Mouse (Mus musculus) ES-E14 (cell line): Measurements from ENCODE around the gene Hook2. TPM values are rescaled to one million over a fixed set of nuclear protein-coding genes. Genes with fewer than 3 reads are reported as not detected.

Source experiments
- DNase-seq: peaks from one replicate; pipeline ENCODE4 v3.0.0-alpha.2; 2013; ENCODE audit warnings: low read depth, low spot score
- H3K27ac ChIP-seq: 2 replicates; pipeline ENCODE4 v1.5.1; 2012; ENCODE audit warnings: low read depth, mild to moderate bottlenecking, low read length, moderate library complexity, mixed read lengths; ENCODE audit not compliant: poor library complexity, insufficient read depth, severe bottlenecking
- H3K36me3 ChIP-seq: 2 replicates; pipeline ENCODE4 v1.6.1; 2012; ENCODE audit warnings: mild to moderate bottlenecking, low read length, moderate library complexity, mixed read lengths; ENCODE audit not compliant: control insufficient read depth, poor library complexity, insufficient read depth, severe bottlenecking
- H3K4me1 ChIP-seq, 2 experiments: fragments of 150-350 bp in 1 of 2; sonication (generic) in 1 of 2; 2 replicates each; pipeline ENCODE4 v1.6.1; 2012; ENCODE audit warnings: low read length in 2 of 2, mild to moderate bottlenecking in 1 of 2, mixed read lengths in 1 of 2; ENCODE audit not compliant: control insufficient read depth in 2 of 2, insufficient read depth in 2 of 2, poor library complexity in 1 of 2
- H3K4me3 ChIP-seq, 2 experiments: fragments of 150-350 bp in 1 of 2; sonication (generic) in 1 of 2; 2 replicates each; pipeline ENCODE4 v1.5.1; 2012; ENCODE audit warnings: low read length in 2 of 2, low read depth in 1 of 2, mild to moderate bottlenecking in 1 of 2, mixed read lengths in 1 of 2; ENCODE audit not compliant: insufficient read depth in 1 of 2, poor library complexity in 1 of 2, severe bottlenecking in 1 of 2
- H3K9ac ChIP-seq: 2 replicates; pipeline ENCODE4 v1.6.1; 2012; ENCODE audit warnings: low read depth, mild to moderate bottlenecking, low read length, mixed read lengths; ENCODE audit not compliant: poor library complexity, insufficient read depth, severe bottlenecking
- H3K9me3 ChIP-seq: fragments of 150-350 bp; sonication (generic); 2 replicates; pipeline ENCODE4 v1.6.1; 2012; ENCODE audit warnings: low read depth, mild to moderate bottlenecking, low read length; ENCODE audit not compliant: control insufficient read depth, insufficient read depth
- CHD2 ChIP-seq: IDR thresholded peaks from 2 replicates; pipeline ENCODE4 v1.6.1; 2014; ENCODE audit warnings: mild to moderate bottlenecking, low read depth, low read length, inconsistent platforms
- HCFC1 ChIP-seq: IDR thresholded peaks from 2 replicates; pipeline ENCODE4 v1.6.1; 2012; ENCODE audit warnings: low read length, inconsistent platforms, borderline replicate concordance; ENCODE audit not compliant: insufficient read depth
- MAFK ChIP-seq: IDR thresholded peaks from 2 replicates; pipeline ENCODE4 v1.6.1; 2014; ENCODE audit warnings: mild to moderate bottlenecking, low read depth, low read length, inconsistent platforms; ENCODE audit not compliant: insufficient read depth
- ZC3H11A ChIP-seq: IDR thresholded peaks from 2 replicates; pipeline ENCODE4 v1.6.1; 2012; ENCODE audit warnings: low read depth, mild to moderate bottlenecking, inconsistent platforms, low read length, borderline replicate concordance
- ZNF384 ChIP-seq: IDR thresholded peaks from 2 replicates; pipeline ENCODE4 v1.6.1; 2012; ENCODE audit warnings: low read depth, low read length, inconsistent platforms
- in situ Hi-C, 2 experiments: fragments of 600-800 bp; cut with MboI; formaldehyde crosslinking; loops; one replicate each; pipeline ENCODE4 v1.15.1; 2025; ENCODE audit warnings: low sequenced_read_pairs in 2 of 2, inconsistent platforms in 1 of 2; ENCODE audit not compliant: unreplicated experiment in 2 of 2
- total RNA-seq: library from RNA; depleted of rRNA; stranded (reverse); fragments of 300-350 nt; gene quantifications from 2 replicates; pipeline ENCODE4 v1.2.3, GENCODE M21; 2012

Hook2 gene
- total RNA-seq, 1 experiment: 28.6 TPM

DNA sequence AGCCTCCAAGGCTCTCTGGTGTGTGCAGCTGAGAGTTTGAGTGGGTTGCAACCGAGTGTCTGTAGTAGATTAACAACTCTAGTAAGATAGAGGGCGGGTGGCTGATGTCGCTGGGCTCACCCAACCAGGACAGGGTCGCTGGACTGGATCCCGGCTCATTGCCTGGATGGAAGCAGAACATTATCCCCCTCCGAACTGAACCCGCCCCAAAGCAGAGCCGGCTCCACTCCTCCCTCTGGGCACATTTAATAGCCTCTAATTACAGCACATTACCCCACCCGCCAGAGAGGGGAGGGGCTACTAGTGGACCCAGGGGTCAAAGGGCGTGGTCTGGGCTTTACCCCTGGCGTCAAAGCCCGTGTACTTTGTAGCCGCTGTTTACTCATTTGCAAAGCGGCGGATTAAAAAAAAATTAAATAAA is 1.1 kb upstream of the Hook2 start:
- in situ Hi-C loops: no loop called here
- Histone ChIP-seq H3K4me3 (peak overlapping the region; percentile 27 to 86), H3K36me3 (peaks cover 7% of the 10 kb centered on the region; the same call in 1 of the 2 replicates), H3K27ac (peak overlapping the region; percentile 91), H3K4me1 (peaks cover 11% of the 10 kb centered on the region in 2 experiments), H3K9ac (peak overlapping the region; percentile 36; the same call in 1 of the 2 replicates), H3K9me3 (no peaks in the 10 kb centered on the region)
- DNase-seq: no peak
- TF ChIP-seq CHD2: no peak
- TF ChIP-seq ZC3H11A: no peak
- TF ChIP-seq HCFC1: no peak
- no peak for TF ChIP-seq ZNF384
- TF ChIP-seq MAFK: no peak

DNA sequence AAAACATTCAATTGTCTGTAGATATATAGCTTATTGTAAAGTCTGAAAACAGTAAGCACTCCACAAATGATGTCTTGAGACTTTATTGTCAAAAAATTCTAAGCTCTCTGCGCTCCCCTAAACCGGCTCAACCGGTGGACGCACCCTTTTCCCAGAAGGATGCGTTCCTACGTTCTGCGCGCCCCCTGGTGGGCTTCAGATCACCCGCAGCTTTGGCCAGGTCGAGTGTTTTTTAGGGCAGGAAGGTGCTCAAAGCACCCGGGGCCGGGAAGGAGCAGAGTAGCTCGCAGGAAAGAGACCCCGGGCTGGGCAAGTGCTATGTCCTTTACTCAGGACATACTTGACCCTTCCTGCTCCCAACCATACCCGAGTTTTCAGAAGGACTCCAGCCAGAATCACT is 593 bp upstream of the Hook2 start:
- TF ChIP-seq CHD2 (no peak), ZNF384 (no peak; the same call in 1 of the 2 replicates), ZC3H11A (0 out of 2 replicates have a peak, but pooled peaks have one; percentile 27), MAFK (no peak), HCFC1 (no peak)
- in situ Hi-C loops: no loop called here
- DNase-seq: no peak
- Histone ChIP-seq H3K9ac (peak overlapping the region; percentile 89), H3K9me3 (no peaks in the 10 kb centered on the region), H3K4me1 (peaks cover 9 to 11% of the 10 kb centered on the region in 2 experiments), H3K36me3 (peaks cover 12% of the 10 kb centered on the region), H3K27ac (peak overlapping the region; percentile 91), H3K4me3 (peak overlapping the region; percentile 75 to 86)

DNA sequence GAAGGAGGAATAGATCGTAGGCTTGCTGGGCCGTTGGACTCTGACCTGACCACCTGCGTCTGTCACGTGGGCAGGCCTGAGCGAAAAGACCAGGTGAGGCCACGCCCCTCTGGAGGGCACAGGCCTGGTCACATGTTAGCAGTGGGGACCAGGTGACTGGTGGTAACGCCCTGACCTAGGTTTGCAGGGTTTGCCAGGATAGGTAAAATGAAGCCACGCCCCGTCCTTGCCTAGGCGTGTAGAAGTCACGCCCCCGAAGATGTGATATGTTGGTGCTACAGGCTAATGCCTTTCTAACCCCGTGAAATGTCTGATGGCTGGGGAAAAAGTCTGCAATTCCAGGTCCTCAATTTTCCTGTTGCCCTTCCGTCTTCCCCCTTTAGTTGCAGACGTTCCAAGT is 433 bp downstream of the Hook2 start:
- Histone ChIP-seq H3K9ac (peak overlapping the region; percentile 97), H3K27ac (peak overlapping the region; percentile 96), H3K4me3 (peak overlapping the region; percentile 86 to 89), H3K4me1 (peaks cover 9 to 13% of the 10 kb centered on the region in 2 experiments), H3K9me3 (no peaks in the 10 kb centered on the region), H3K36me3 (peaks cover 15% of the 10 kb centered on the region)
- TF ChIP-seq ZNF384: no peak
- TF ChIP-seq MAFK: no peak
- TF ChIP-seq CHD2: no peak
- TF ChIP-seq ZC3H11A: no peak
- no peak for TF ChIP-seq HCFC1
- no peak for DNase-seq
- in situ Hi-C loops: no loop called here

DNA sequence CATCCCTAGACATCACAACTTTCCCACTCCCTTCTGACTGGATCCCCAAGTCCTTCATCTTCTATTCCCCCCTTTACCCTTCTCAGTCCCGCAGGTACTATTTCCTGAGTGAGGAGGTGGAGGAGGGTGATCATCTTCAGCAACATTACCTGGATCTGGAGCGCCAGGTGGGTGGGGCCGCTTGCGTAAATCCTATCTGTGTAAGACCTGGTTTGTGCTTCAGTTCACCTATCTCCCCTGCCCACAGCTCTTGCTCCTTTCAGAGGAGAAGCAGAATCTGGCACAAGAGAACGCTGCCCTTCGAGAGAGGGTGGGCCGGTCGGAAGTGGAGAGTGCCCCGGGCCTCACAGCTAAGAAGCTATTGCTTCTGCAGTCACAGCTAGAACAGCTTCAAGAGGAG is 4.0 kb downstream of the Hook2 start:
- no peak overlapping the region for H3K4me3 ChIP-seq
- in situ Hi-C loops: no loop called here
- H3K36me3 ChIP-seq: peaks cover 32% of the 10 kb centered on the region
- DNase-seq: no peak
- no peaks in the 10 kb centered on the region for H3K9me3 ChIP-seq
- H3K4me1 ChIP-seq: peaks cover 0 to 15% of the 10 kb centered on the region in 2 experiments; a peak in 3 of 4 replicates
- H3K9ac ChIP-seq: no peak overlapping the region
- TF ChIP-seq MAFK (no peak), HCFC1 (no peak), CHD2 (no peak), ZNF384 (no peak), ZC3H11A (no peak)
- H3K27ac ChIP-seq: no peak overlapping the region
